In the genomic region with DNA sequence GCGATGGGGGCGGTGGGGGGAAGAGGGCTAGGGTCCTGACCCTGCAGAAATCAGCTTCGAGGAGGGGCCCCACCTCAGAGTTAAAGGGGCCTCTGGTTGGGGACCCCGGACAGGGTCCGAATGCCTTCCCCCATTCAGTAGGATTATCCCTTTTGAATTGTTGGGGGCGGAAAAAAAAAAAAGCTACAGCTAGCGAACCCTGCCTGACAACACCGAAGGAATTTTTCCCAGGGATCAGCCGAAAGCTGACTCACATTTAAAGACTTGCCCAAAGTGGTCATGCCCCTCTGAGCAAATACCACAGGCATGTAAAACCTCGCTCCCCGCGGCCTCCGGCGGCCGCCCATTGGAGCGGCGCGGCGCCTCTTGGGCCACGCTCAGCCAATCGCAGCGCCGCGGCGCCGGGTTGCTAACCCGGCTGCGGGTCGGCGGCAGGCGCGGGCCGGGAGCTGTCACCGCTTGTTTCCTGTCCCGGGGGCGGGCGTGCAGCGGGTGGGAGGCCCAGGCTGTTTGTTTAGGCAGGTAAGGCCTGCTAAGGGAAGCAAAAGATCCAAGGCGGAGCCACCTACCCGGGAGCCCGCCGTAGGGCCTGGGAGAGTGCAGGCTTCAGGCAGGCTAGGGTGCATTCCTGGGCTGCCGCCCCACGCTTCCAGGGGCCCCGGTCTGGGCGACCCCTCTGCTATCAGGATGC, we compare ENCODE assay signal across 8 mouse cellular contexts.
A peak's percentile ranks its signal among the peaks of the same experiment; 100 is the strongest.
DNase-seq lines count a peak whose midpoint lies in the region; ATAC-seq and TF ChIP-seq lines count a peak whose summit lies in the region.

No protein-coding gene starts in this region.

- H3K36me3 ChIP-seq in erythroblast, embryonic 14.5 days (ENCODE audit: control insufficient read depth), result no peaks in the 10 kb centered on the region
- no peaks in the 10 kb centered on the region for H3K36me3 ChIP-seq in heart, embryonic 13.5 days
- no peaks in the 10 kb centered on the region for H3K36me3 ChIP-seq in kidney, postnatal 0 days (ENCODE audit: insufficient read depth, low read length)
- no peaks in the 10 kb centered on the region for H3K36me3 ChIP-seq in liver, embryonic 12.5 days
- no peaks in the 10 kb centered on the region for H3K36me3 ChIP-seq in stomach, embryonic 14.5 days (ENCODE audit: control insufficient read depth, insufficient read depth, low read length)

- no peak for TF ChIP-seq CTCF in brain, embryonic 14.5 days (IDR thresholded peaks at IDR 0.05; ENCODE audit: borderline replicate concordance, extremely low read depth, insufficient read depth, insufficient read length)
- no peak for TF ChIP-seq CTCF in kidney, postnatal 0 days (IDR thresholded peaks at IDR 0.05; ENCODE audit: low read depth)

- H3K4me1 ChIP-seq in erythroblast, embryonic 14.5 days (ENCODE audit: control insufficient read depth), result peaks cover 63% of the 10 kb centered on the region
- H3K4me1 ChIP-seq in heart, embryonic 13.5 days, result peaks cover 60% of the 10 kb centered on the region
- peaks cover 4% of the 10 kb centered on the region; the same call in 1 of the 2 replicates for H3K4me1 ChIP-seq in kidney, postnatal 0 days (replicated peaks; ENCODE audit: insufficient read depth, low read length)
- H3K4me1 ChIP-seq in liver, embryonic 12.5 days, result peaks cover 64% of the 10 kb centered on the region
- H3K4me1 ChIP-seq in stomach, embryonic 14.5 days (ENCODE audit: control insufficient read depth, insufficient read depth, low read length), result peaks cover 20% of the 10 kb centered on the region; the same call in 1 of the 2 replicates

- H3K9me3 ChIP-seq in erythroblast, embryonic 14.5 days (ENCODE audit: control insufficient read depth, low read length), result no peaks in the 10 kb centered on the region
- H3K9me3 ChIP-seq in heart, embryonic 13.5 days, result no peaks in the 10 kb centered on the region
- no peaks in the 10 kb centered on the region for H3K9me3 ChIP-seq in kidney, postnatal 0 days (replicated peaks; ENCODE audit: low read length)
- H3K9me3 ChIP-seq in liver, embryonic 12.5 days (replicated peaks), result no peaks in the 10 kb centered on the region
- no peaks in the 10 kb centered on the region for H3K9me3 ChIP-seq in stomach, embryonic 14.5 days (ENCODE audit: control insufficient read depth, low read depth, low read length)

- TF ChIP-seq POLR2A in brain, embryonic 14.5 days (IDR thresholded peaks at IDR 0.05; ENCODE audit: borderline replicate concordance, extremely low read depth, insufficient read depth, insufficient read length, poor library complexity, severe bottlenecking), result peak; percentile 47; the same call in 1 of the 2 replicates

- WGBS in heart, embryonic 13.5 days, result under 1% methylated on average over 46 of the region's 46 CpGs
- WGBS in kidney, postnatal 0 days, result under 1% methylated on average over 45 of the region's 46 CpGs
- under 1% methylated on average over 46 of the region's 46 CpGs for WGBS in liver, embryonic 12.5 days (ENCODE audit: insufficient replicate concordance)
- under 1% methylated on average over 46 of the region's 46 CpGs for WGBS in stomach, embryonic 14.5 days

- DNase-seq in CD4-positive helper T cell, adult 2 months (ENCODE audit: low read depth, low spot score), result peak; percentile 89
- peak; percentile 95 for DNase-seq in brain, embryonic 14.5 days (ENCODE audit: low read depth)
- peak; percentile 96 for DNase-seq in kidney, postnatal 0 days (ENCODE audit: low spot score)
- peak; percentile 52 to 67 for DNase-seq in natural killer cell, adult 2 months (ENCODE audit: low spot score in 2 of 2)

- H3K4me3 ChIP-seq in erythroblast, embryonic 14.5 days (replicated peaks), result peak overlapping the region; percentile 75
- H3K4me3 ChIP-seq in heart, embryonic 13.5 days, result peak overlapping the region; percentile 50
- H3K4me3 ChIP-seq in kidney, postnatal 0 days (replicated peaks; ENCODE audit: low read depth, low read length), result peak overlapping the region; percentile 29
- peak overlapping the region; percentile 67 for H3K4me3 ChIP-seq in liver, embryonic 12.5 days
- H3K4me3 ChIP-seq in stomach, embryonic 14.5 days (ENCODE audit: low read depth, low read length), result peak overlapping the region; percentile 33

- H3K27ac ChIP-seq in heart, embryonic 13.5 days (replicated peaks), result peak overlapping the region; percentile 97
- H3K27ac ChIP-seq in kidney, postnatal 0 days, result peak overlapping the region; percentile 69
- peak overlapping the region; percentile 87 for H3K27ac ChIP-seq in liver, embryonic 12.5 days
- H3K27ac ChIP-seq in stomach, embryonic 14.5 days (ENCODE audit: low read length), result peak overlapping the region; percentile 92

- peak; percentile 89 for ATAC-seq in heart, embryonic 13.5 days (ENCODE audit: extremely low read depth, insufficient number of reproducible peaks, low FRiP score, low TSS enrichment)
- peak; percentile 94 for ATAC-seq in kidney, postnatal 0 days (replicated peaks; ENCODE audit: low FRiP score, low read depth)
- peak; percentile 89 for ATAC-seq in liver, embryonic 12.5 days
- peak; percentile 87 for ATAC-seq in stomach, embryonic 14.5 days (ENCODE audit: insufficient number of reproducible peaks, insufficient read depth, low FRiP score, low read depth)

- H3K27me3 ChIP-seq in erythroblast, embryonic 14.5 days (ENCODE audit: control insufficient read depth), result no peaks in the 10 kb centered on the region
- H3K27me3 ChIP-seq in heart, embryonic 13.5 days (replicated peaks), result no peaks in the 10 kb centered on the region
- no peaks in the 10 kb centered on the region for H3K27me3 ChIP-seq in kidney, postnatal 0 days (ENCODE audit: insufficient read depth, low read length)
- H3K27me3 ChIP-seq in liver, embryonic 12.5 days (replicated peaks), result 0 out of 2 replicates have a peak, but pooled peaks cover 3% of the 10 kb centered on the region
- no peaks in the 10 kb centered on the region for H3K27me3 ChIP-seq in stomach, embryonic 14.5 days (ENCODE audit: control insufficient read depth, insufficient read depth, low read length)

- peak overlapping the region; percentile 78 for H3K9ac ChIP-seq in heart, embryonic 13.5 days
- H3K9ac ChIP-seq in kidney, postnatal 0 days (ENCODE audit: low read depth, low read length), result peak overlapping the region; percentile 41; the same call in 1 of the 2 replicates
- peak overlapping the region; percentile 80 for H3K9ac ChIP-seq in liver, embryonic 12.5 days
- H3K9ac ChIP-seq in stomach, embryonic 14.5 days (replicated peaks; ENCODE audit: low read depth, low read length), result peak overlapping the region; percentile 39

- peak overlapping the region; percentile 71 for H3K4me2 ChIP-seq in heart, embryonic 13.5 days
- H3K4me2 ChIP-seq in kidney, postnatal 0 days (ENCODE audit: low read length), result peak overlapping the region; percentile 66
- H3K4me2 ChIP-seq in liver, embryonic 12.5 days, result peak overlapping the region; percentile 96
- peak overlapping the region; percentile 65 for H3K4me2 ChIP-seq in stomach, embryonic 14.5 days (replicated peaks; ENCODE audit: low read depth, low read length)

Comparison
In these comparisons a context has a peak if more than half of its experiments do, and no peak if none do; other contexts are left out.
1. Peak in every context shown above with its lines: DNase-seq, ATAC-seq, H3K4me3 ChIP-seq and H3K27ac ChIP-seq.